ENCODE assay signal across 30 mouse cellular contexts in genomic region chr11:32786201-32786600, GRCm38 (mm10). TPM values are rescaled to one million over a fixed set of nuclear protein-coding genes. Genes with fewer than 3 reads are reported as not detected.
"Had no signal": no experiment of that assay in that cellular context is flagged by ENCODE, and none has a peak within 500 bp of the region (broad histone marks: within the 10 kb centered on the region; RNA-seq: fewer than 3 reads in every experiment).

No protein-coding gene starts in this region.

- H3K4me1 ChIP-seq: liver, embryonic 12.5 days; liver, embryonic 15.5 days; megakaryocyte, embryonic 14.5 days; midbrain, embryonic 15.5 days; stomach, embryonic 15.5 days had no signal

- H3K36me3 ChIP-seq: limb, embryonic 12.5 days; liver, embryonic 12.5 days; liver, embryonic 15.5 days; lung, embryonic 15.5 days; midbrain, embryonic 10.5 days; midbrain, embryonic 15.5 days; neural tube, embryonic 12.5 days; neural tube, embryonic 15.5 days; stomach, embryonic 15.5 days had no signal

- H3K9me3 ChIP-seq: limb, embryonic 12.5 days; liver, embryonic 12.5 days; liver, embryonic 15.5 days; lung, embryonic 15.5 days; midbrain, embryonic 10.5 days; midbrain, embryonic 15.5 days; neural tube, embryonic 12.5 days; neural tube, embryonic 15.5 days; stomach, embryonic 15.5 days had no signal

- H3K27ac ChIP-seq: limb, embryonic 12.5 days; liver, embryonic 12.5 days; liver, embryonic 15.5 days; lung, embryonic 15.5 days; midbrain, embryonic 10.5 days; midbrain, embryonic 15.5 days; neural tube, embryonic 12.5 days; neural tube, embryonic 15.5 days; stomach, embryonic 15.5 days had no signal

- H3K4me2 ChIP-seq: limb, embryonic 12.5 days; liver, embryonic 12.5 days; liver, embryonic 15.5 days; lung, embryonic 15.5 days; midbrain, embryonic 15.5 days; neural tube, embryonic 12.5 days; neural tube, embryonic 15.5 days; stomach, embryonic 15.5 days had no signal

- H3K27me3 ChIP-seq: limb, embryonic 12.5 days; liver, embryonic 12.5 days; liver, embryonic 15.5 days; lung, embryonic 15.5 days; midbrain, embryonic 15.5 days; neural tube, embryonic 12.5 days; neural tube, embryonic 15.5 days; stomach, embryonic 15.5 days had no signal

- ATAC-seq: liver, embryonic 12.5 days; midbrain, embryonic 15.5 days had no signal

- H3K4me3 ChIP-seq: limb, embryonic 12.5 days; liver, embryonic 12.5 days; liver, embryonic 15.5 days; lung, embryonic 15.5 days; megakaryocyte, embryonic 14.5 days; midbrain, embryonic 10.5 days; midbrain, embryonic 15.5 days; neural tube, embryonic 12.5 days; neural tube, embryonic 15.5 days; stomach, embryonic 15.5 days had no signal

- H3K9ac ChIP-seq: limb, embryonic 12.5 days; liver, embryonic 12.5 days; liver, embryonic 15.5 days; lung, embryonic 15.5 days; midbrain, embryonic 15.5 days; neural tube, embryonic 12.5 days; neural tube, embryonic 15.5 days; stomach, embryonic 15.5 days had no signal

- DNase-seq: kidney, adult 18-20 months; kidney, adult 9 months; kidney, postnatal 14 days; liver; lung, adult 18-20 months; lung, postnatal 10 days; lung, postnatal 36 days; right cerebral cortex, adult 18-20 months; right cerebral cortex, postnatal 14 days; right cerebral cortex, postnatal 4 days; spleen, adult 18-20 months; thymus, adult 18-20 months; thymus, postnatal 36 days had no signal

RNA-seq across cellular contexts. Expression of gene Smim23, which starts 38.2 kb away (rescaled TPM):
- total RNA-seq: layer of hippocampus, adult 18-20 months; layer of hippocampus, postnatal 14 days; left cerebral cortex, adult 18-20 months; left cerebral cortex, postnatal 10 days; left cerebral cortex, postnatal 36 days had no signal
- polyA plus RNA-seq: kidney, embryonic 16.5 days; limb, embryonic 12.5 days; liver, embryonic 12.5 days; liver, embryonic 15.5 days; lung, embryonic 15.5 days; midbrain, embryonic 10.5 days; midbrain, embryonic 15.5 days; neural tube, embryonic 12.5 days; neural tube, embryonic 15.5 days; stomach, embryonic 15.5 days; urinary bladder, adult 2 months had no signal
